Mouse (Mus musculus) kidney, postnatal 14 days (tissue): Measurements from ENCODE around the gene Gm14139.
"Not testable (repeated sequence)": the region's sequence is repeated elsewhere in the genome, so short reads cannot be mapped to it uniquely, and the experiment has no call there.

Experiments
- DNase-seq: peaks from one replicate; pipeline ENCODE4 v3.0.0; 2022; ENCODE audit warnings: mixed read lengths

Gm14139 gene

DNA sequence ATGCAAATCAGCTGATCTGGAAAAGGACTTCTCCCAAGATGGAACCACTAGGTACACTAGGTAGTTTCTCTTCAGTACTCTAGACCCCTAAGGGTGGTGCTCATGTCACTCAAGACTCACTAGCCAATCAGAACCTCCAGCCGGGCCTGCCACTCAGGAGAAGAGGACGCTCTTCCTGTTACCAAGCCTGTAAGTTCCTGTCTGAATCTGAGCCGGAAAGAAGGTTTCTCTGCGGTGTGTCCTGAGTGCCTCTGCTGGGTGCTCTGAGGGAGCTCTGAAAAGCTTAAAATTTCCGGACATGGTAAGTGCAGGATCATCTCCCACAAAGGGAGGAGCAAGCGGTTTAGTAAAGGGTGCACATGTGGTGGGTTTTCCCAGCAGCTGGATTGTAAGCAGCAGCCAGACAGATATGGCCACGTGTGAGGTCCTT, at the start of gene Gm14139:
Gene Gm14139 (plus strand): TSS at position 186 of the 430 bp plus-strand sequence.
- DNase-seq, result not testable (repeated sequence)

DNA sequence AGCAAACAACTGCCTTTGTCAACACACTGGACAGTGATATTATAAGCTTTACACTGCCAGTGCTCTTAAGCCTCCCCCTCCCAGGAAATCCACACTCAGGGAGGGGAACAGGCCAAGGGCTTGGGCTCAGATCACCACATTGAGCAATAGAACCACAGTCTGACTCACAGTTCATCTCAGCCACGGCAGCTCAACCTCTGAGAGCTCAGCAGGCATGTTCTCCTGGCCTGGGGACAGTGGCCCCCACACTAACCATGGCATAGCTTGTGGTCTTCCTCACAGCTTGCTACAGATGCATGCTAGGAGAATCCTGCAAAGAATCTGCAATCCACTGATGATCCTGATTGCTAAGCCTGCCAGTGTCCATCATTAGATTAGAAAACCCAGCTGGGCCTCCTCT, 49.6 kb upstream of the Gm14139 start:
- DNase-seq, result not testable (repeated sequence)

DNA sequence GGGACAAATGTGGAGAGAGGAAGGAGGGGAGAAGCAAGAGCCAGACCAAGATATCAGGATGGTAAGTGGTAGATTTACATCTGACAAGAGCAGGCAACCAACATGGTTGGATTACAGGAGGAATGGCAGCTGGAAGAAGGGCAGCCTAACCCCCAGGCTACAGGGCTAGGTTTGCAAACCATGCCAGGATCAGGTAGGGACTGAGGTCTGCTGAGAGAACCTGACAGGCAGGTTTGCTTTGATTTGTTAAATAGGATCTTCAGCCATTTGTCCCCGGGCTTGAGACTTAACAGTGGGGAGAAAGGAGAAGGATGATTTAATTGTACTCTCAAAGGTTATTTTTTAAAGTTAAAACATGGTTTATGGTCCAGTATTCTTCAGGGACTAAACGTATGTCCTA, 48.8 kb upstream of the Gm14139 start:
- no peak for DNase-seq

GRCm38 (mm10) chr2:150136435-150136897, 45.1 kb upstream of the Gm14139 start, which contains the start of gene Zfp120:
Gene Zfp120, minus strand, starts transcription at chr2:150136708.
- peak; percentile 91 for DNase-seq

GRCm38 (mm10) chr2:150166703-150167102, 14.9 kb upstream of the Gm14139 start:
- no peak for DNase-seq

DNA sequence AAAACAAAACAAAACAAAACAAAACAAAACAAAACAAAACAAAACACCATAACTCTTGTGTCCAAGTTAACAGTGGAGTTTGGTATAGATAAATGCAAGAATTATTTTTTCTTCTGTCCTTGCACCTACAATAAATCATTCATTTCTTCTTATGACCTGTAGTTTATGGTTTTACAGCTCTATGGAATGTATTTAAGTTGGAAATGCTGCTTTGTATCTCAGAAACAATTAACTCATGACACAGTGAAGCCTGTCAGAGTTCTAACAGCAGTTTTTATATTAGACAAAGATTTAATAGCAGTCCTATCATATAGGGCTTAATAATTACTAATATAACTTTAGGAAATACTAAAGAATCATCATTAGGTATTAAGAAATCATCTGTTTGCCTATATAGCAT, 7.7 kb upstream of the Gm14139 start:
- no peak for DNase-seq

- DNase-seq, result not testable (repeated sequence)
Observed at GRCm38 (mm10) chr2:150179579-150179978, 2.0 kb upstream of the Gm14139 start, which contains the start of gene Gm10770. Gene Gm10770, minus strand, starts transcription at chr2:150179679.

DNA sequence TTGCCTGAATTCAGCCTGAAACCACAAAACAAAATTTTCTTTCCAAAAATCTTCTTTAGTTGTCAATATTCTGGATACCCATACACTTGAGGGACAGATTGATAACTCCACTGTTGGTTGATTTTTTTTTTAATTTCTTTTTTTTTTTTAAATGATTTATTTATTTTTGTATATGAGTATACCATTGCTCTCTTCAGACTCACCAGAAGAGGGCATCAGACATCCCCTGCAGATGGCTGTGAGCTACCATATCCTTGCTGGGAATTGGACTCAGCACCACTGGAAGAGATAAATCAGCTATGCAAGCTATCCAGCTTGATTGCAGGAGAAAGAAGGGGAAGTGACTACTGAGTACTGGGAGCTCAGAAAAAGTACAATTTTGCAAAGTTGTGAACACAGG, 509 bp upstream of the Gm14139 start:
- not testable (repeated sequence) for DNase-seq

DNA sequence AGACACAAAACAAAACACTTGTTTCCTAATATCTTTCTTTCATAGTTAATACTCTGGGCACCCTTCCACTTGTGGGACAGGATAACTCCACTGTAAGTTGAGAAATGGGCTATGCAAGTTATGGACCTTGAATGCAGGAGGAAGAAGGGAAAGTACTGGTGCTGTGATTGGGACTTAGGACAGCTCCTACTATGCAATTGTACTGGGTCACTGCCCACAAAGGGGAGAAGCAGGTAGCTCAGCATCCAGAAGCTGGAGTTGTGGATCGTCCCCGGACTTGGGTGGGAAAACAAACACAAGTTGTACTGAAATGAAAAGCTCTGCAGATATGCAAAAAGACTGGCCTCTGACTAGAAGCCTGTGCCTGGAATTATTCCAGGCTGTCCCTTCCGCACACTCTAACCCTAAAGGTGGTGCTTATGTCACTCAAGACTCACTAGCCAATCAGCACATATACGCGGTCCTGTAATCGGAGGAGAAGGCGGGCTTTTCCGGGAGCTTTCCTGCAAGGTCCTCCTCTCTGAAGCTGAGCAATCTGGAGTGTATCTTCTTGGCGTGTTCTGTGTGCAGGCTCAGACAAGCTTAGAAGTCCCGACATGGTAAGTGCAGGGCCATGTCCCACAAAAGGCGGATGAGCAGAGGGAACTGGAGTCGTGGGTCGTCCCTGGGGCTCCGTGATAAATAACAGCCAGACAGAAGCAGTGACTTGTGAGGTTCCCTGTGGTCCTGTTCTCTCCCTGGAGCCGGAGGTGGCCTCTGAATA, 36.2 kb downstream of the Gm14139 start, which contains the start of gene Zfp937:
Gene Zfp937 (plus strand): TSS at position 474 of the 763 bp plus-strand sequence.
- peak; percentile 91 for DNase-seq

GRCm38 (mm10) chr2:150218363-150218725, 36.8 kb downstream of the Gm14139 start:
- not testable (repeated sequence) for DNase-seq

- not testable (repeated sequence) for DNase-seq
Observed at GRCm38 (mm10) chr2:150223263-150223662, 41.7 kb downstream of the Gm14139 start.
